Mouse (Mus musculus): ENCODE measurements around the gene Il23a.

DNA sequence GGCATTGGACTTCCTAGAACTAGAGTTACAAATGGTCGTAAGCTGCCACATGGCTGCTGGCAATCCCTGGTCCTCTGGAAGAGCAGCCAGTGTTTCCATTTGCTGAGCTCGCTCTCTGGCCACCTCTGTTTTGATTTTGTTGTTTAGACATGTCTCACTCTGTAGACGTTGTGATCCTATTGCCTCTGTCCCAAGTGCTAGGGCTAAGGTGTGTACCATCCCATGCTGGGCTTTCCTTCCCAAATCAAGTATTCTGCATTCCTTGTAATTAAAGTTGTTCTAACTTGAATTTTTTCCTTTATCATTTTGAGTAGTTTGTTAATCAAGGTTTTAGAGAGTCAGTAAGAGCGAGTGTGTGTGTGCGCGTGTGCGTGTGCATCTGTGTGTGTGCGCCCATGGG is 49.0 kb upstream of the Il23a start:
- TF ChIP-seq CTCF (IDR thresholded peaks at IDR 0.05; ENCODE audit: extremely low read depth, insufficient read length, insufficient replicate concordance, low read depth, low read length) (no peak), POLR2A (IDR thresholded peaks at IDR 0.05; ENCODE audit: low read depth, low read length) (no peak)

All from small intestine, adult 2 months (tissue).